Comparison of ENCODE assay signal across 27 mouse cellular contexts in the genomic region with DNA sequence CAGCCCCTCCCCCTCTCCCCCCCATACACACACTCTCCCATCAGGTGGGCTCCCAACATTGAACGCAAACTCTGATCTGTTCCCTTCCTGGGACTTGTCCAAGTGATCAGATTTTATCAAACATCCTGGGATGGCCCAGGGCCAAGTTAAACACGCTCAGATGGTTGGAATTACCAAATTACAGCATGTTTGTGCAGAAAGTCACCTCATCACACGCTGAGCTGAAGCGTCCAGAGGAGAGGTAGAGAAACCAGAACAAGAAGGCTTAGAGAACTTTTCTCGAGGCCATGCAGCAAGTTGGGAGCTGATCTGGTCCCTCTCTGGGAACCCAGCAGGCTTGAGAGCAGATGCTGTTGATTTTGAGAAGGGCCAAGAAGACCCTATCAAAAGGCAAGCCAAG.
DNase-seq lines count a peak whose midpoint lies in the region; ATAC-seq and TF ChIP-seq lines count a peak whose summit lies in the region.
"Had no signal": no experiment of that assay in that cellular context is flagged by ENCODE, and none has a peak within 500 bp of the region (broad histone marks: within the 10 kb centered on the region; RNA-seq: fewer than 3 reads in every experiment).

No protein-coding gene starts in this region.

- H3K9ac ChIP-seq in liver, adult 2 months (ENCODE audit: low read depth, low read length) = no peak overlapping the region
- no peak overlapping the region for H3K9ac ChIP-seq in liver, embryonic 11.5 days (ENCODE audit: low read depth, low read length)
- H3K9ac ChIP-seq in embryonic facial prominence, embryonic 13.5 days = no peak overlapping the region
- H3K9ac ChIP-seq: forebrain, embryonic 13.5 days; forebrain, postnatal 0 days; heart, embryonic 12.5 days; heart, embryonic 15.5 days; hindbrain, embryonic 13.5 days; intestine, embryonic 15.5 days had no signal

- no peaks in the 10 kb centered on the region for H3K9me3 ChIP-seq in liver, embryonic 11.5 days (ENCODE audit: control insufficient read depth, low read length)
- H3K9me3 ChIP-seq in embryonic facial prominence, embryonic 13.5 days = no peaks in the 10 kb centered on the region
- H3K9me3 ChIP-seq: forebrain, embryonic 13.5 days; heart, embryonic 12.5 days; heart, embryonic 15.5 days; hindbrain, embryonic 10.5 days; hindbrain, embryonic 13.5 days; intestine, embryonic 15.5 days had no signal

- TF ChIP-seq CTCF in liver, adult 2 months (IDR thresholded peaks at IDR 0.05; ENCODE audit: low read depth, low read length) = no peak

- H3K4me3 ChIP-seq in liver, adult 2 months (ENCODE audit: insufficient read depth, low read depth, low read length) = no peak overlapping the region
- no peak overlapping the region for H3K4me3 ChIP-seq in liver, embryonic 11.5 days (ENCODE audit: low read depth, low read length)
- H3K4me3 ChIP-seq in embryonic facial prominence, embryonic 13.5 days = no peak overlapping the region
- H3K4me3 ChIP-seq: erythroblast, embryonic 14.5 days; forebrain, embryonic 13.5 days; gastrocnemius, adult 2 months; heart, embryonic 12.5 days; heart, embryonic 15.5 days; hindbrain, embryonic 10.5 days; hindbrain, embryonic 13.5 days; intestine, embryonic 15.5 days had no signal

- no peaks in the 10 kb centered on the region for H3K36me3 ChIP-seq in liver, adult 2 months (ENCODE audit: control insufficient read depth, insufficient read depth, low read length)
- H3K36me3 ChIP-seq in liver, embryonic 11.5 days (ENCODE audit: control insufficient read depth, insufficient read depth, low read length) = no peaks in the 10 kb centered on the region
- H3K36me3 ChIP-seq in embryonic facial prominence, embryonic 13.5 days = no peaks in the 10 kb centered on the region
- H3K36me3 ChIP-seq: heart, embryonic 12.5 days; heart, embryonic 15.5 days; hindbrain, embryonic 10.5 days; hindbrain, embryonic 13.5 days; intestine, embryonic 15.5 days had no signal

- no peak overlapping the region for H3K4me2 ChIP-seq in liver, embryonic 11.5 days
- no peak overlapping the region for H3K4me2 ChIP-seq in embryonic facial prominence, embryonic 13.5 days
- H3K4me2 ChIP-seq: forebrain, embryonic 13.5 days; heart, embryonic 12.5 days; heart, embryonic 15.5 days; hindbrain, embryonic 13.5 days; intestine, embryonic 15.5 days had no signal

- no peaks in the 10 kb centered on the region for H3K4me1 ChIP-seq in liver, adult 2 months (ENCODE audit: control insufficient read depth, insufficient read depth, low read length)
- H3K4me1 ChIP-seq in liver, embryonic 11.5 days (replicated peaks; ENCODE audit: control insufficient read depth, insufficient read depth, low read length) = no peaks in the 10 kb centered on the region
- peaks cover 21% of the 10 kb centered on the region for H3K4me1 ChIP-seq in embryonic facial prominence, embryonic 13.5 days
- H3K4me1 ChIP-seq: intestine, embryonic 15.5 days had no signal

- ATAC-seq in liver, embryonic 11.5 days (replicated peaks; ENCODE audit: low FRiP score) = no peak
- peak; percentile 43; the same call in 1 of the 2 replicates for ATAC-seq in embryonic facial prominence, embryonic 13.5 days (ENCODE audit: insufficient number of reproducible peaks, insufficient read depth, low FRiP score, low TSS enrichment, low read depth)
- no peak for ATAC-seq in CD4-positive, CD25-positive, alpha-beta regulatory T cell, adult 4 months
- ATAC-seq: forebrain, embryonic 13.5 days; forebrain, postnatal 0 days; hindbrain, embryonic 16.5 days; intestine, embryonic 15.5 days had no signal

- no peak for TF ChIP-seq POLR2A in liver, adult 2 months (IDR thresholded peaks at IDR 0.05; ENCODE audit: extremely low read depth, insufficient read depth, low read length)

- H3K79me2 ChIP-seq in liver, adult 2 months (ENCODE audit: control insufficient read depth, insufficient read depth, low read length) = no peaks in the 10 kb centered on the region

- WGBS in liver, adult 2 months = 19% methylated on average over 5 of the region's 5 CpGs
- 65% methylated on average over 5 of the region's 5 CpGs for WGBS in liver, embryonic 11.5 days
- 27% methylated on average over 5 of the region's 5 CpGs for WGBS in embryonic facial prominence, embryonic 13.5 days

- peak; percentile 8 for DNase-seq in liver, adult 2 months (ENCODE audit: extremely low read depth, low read depth, low spot score)
- DNase-seq in liver, embryonic 11.5 days (ENCODE audit: low spot score) = no peak
- DNase-seq in MN1 (ENCODE audit: low spot score) = peak; percentile 38
- peak; percentile 48 for DNase-seq in NIH3T3 (ENCODE audit: low read depth)
- no peak for DNase-seq in layer of hippocampus, adult 11-12 months (ENCODE audit: low spot score)
- DNase-seq: adrenal gland, adult 2 months; adrenal gland, postnatal 25 days; cerebellum, adult 18-20 months; cerebellum, adult 9-10 months; cerebellum, postnatal 14 days; forebrain, postnatal 0 days; gastrocnemius, adult 2 months; gastrocnemius, postnatal 14 days; heart, adult 11 months; heart, postnatal 10 days; heart, postnatal 36 days; kidney, adult 18-20 months had no signal

- peaks cover 5% of the 10 kb centered on the region; the same call in 1 of the 2 replicates for H3K27me3 ChIP-seq in liver, adult 2 months (ENCODE audit: control insufficient read depth, insufficient read depth, low read length)
- H3K27me3 ChIP-seq in liver, embryonic 11.5 days (replicated peaks; ENCODE audit: control insufficient read depth, insufficient read depth, low read length) = no peaks in the 10 kb centered on the region
- no peaks in the 10 kb centered on the region for H3K27me3 ChIP-seq in embryonic facial prominence, embryonic 13.5 days
- H3K27me3 ChIP-seq: forebrain, embryonic 13.5 days; heart, embryonic 15.5 days; intestine, embryonic 15.5 days had no signal

- H3K27ac ChIP-seq in liver, adult 2 months (replicated peaks; ENCODE audit: insufficient read depth, low read depth, low read length) = no peak overlapping the region
- H3K27ac ChIP-seq in liver, embryonic 11.5 days (ENCODE audit: low read depth, low read length) = no peak overlapping the region
- H3K27ac ChIP-seq in embryonic facial prominence, embryonic 13.5 days = peak overlapping the region; percentile 55; the same call in 1 of the 2 replicates
- H3K27ac ChIP-seq: forebrain, embryonic 13.5 days; gastrocnemius, adult 2 months; heart, embryonic 15.5 days; hindbrain, embryonic 10.5 days; hindbrain, embryonic 13.5 days; intestine, embryonic 15.5 days had no signal

Comparison
In these comparisons a context has a peak if more than half of its experiments do, and no peak if none do; other contexts are left out.
1. DNase-seq: peak in liver, adult 2 months (single experiment), MN1 (single experiment) and NIH3T3 (single experiment); none in liver, embryonic 11.5 days (single experiment) and layer of hippocampus, adult 11-12 months (single experiment).